Mouse (Mus musculus) ovary, postnatal 10 days (tissue): ENCODE data around the gene Ugt3a1.
"Not testable (repeated sequence)": the region's sequence is repeated elsewhere in the genome, so short reads cannot be mapped to it uniquely, and the experiment has no call there.

Experiments
- DNase-seq: peaks from one replicate; pipeline ENCODE4 v3.0.0; 2022; ENCODE audit warnings: low spot score

The Ugt3a1 gene

DNA sequence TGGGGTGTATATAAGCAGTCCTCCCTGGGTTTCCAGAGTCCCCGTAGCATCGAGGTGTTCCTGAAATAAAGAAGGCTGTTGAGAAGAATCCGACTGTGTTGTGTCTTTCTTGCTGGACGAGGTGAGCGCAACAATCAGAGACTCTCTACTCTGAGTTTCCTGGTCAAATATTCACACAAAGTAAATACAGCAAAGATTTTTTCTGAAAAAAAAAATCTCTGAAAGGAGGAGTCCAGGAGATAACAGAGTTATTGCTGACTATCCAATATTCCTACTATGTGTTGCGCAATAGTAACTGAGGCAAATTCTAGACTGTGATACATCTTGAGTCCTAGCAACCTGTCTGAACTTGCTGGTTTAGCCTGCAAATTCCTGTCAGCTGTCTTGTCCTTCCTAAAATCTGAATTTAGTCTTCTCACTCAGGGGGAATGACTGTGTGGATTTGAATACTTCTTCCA, at the start of gene Ugt3a1:
Ugt3a1 (plus strand) TSS at position 51 of the 458 bp plus-strand sequence.
- DNase-seq: no peak

DNA sequence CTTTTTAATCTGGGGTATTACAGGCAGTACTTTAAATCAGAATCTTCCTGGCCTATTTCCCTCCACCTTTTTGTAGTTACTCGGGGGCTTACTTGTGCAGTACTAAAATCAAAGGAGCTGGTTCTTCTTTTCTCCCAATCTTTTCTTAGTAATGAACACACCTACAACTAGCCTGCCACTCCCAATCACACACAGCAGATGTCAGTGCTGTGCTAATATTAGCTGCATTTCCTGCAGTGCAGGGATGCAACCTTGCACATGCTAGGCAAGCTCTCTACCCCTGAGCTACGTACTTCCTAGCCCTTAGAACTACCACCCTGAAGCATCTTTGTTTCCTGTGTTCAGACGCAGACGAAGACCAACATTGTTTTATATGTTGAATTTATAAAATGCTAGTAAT, 45.8 kb upstream of the Ugt3a1 start:
- not testable (repeated sequence) for DNase-seq

DNA sequence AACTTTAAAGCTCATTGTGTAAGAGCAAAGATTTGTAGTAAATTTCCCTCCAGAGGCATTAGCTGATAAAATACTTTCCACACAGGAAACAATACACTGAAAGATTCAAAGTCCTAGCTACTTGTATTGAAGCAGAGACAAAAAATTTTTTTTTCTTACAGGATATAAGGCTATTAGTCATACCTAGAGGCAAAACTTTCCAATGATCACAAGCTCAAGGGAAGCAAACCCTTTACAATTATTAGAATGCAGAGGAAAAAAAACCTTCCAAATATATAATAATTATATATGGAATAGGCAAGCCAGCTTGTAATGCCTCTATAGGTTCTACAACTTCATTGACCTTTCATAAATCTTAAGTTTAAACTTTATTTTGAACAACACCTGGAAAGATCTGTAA, 30.3 kb upstream of the Ugt3a1 start:
- no peak for DNase-seq

DNA sequence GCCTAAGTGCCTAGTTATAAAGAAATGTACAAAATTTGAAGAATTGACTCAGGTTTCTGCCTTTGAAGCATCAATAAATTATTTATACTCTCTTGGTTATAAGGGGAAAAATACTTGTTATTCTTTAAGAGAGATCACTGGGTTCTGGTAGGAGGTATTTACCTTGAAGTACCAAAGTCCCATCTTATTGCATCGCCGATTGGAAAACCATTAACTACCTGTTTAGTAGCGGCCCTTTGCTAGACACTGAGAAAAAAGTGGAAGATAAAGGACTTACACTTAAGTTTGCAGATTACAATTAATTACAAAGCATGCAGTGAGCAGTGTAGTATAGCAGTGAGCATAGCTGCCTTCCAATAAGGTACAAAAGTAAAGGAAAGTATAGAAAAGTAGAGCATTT, 23.8 kb upstream of the Ugt3a1 start:
- no peak for DNase-seq

DNA sequence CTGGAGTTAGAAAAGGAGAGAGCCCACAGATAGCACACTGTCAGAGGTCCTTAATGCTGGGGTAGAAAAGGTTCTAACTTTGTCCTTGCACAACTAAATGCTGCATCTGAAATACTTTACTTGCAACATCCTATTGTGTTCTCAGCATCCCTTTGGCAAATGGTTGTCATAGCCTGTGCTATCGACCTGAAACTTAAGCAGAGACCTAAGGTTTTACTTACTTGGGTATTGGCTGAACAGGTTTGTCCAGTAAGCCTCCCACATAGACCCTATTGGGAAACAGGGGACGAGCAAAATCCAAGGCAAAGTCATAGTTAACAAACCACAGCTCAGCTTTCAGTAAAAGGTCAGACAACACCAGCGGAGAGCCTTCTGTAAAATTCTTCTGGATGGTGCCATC, 16.1 kb upstream of the Ugt3a1 start:
- DNase-seq: no peak

DNA sequence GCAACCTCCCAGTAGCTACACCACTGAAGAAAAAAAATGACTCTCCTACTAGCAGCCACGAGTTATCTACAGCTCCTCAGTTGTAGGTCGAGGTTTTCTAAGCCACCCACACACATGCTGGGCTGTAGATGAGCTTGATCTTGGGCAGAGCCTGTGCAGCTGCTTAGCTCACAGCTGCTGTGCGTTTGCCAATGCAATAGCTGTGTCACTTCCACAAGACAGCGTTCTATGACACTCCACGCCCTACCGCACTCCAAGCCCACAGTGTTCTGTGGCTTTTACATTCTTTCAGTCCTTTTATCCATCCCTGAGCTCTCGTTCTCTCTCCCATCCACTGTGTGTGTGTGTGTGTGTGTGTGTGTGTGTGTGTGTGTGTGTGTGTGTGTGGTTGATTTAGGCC, 4.8 kb upstream of the Ugt3a1 start:
- DNase-seq: no peak

DNA sequence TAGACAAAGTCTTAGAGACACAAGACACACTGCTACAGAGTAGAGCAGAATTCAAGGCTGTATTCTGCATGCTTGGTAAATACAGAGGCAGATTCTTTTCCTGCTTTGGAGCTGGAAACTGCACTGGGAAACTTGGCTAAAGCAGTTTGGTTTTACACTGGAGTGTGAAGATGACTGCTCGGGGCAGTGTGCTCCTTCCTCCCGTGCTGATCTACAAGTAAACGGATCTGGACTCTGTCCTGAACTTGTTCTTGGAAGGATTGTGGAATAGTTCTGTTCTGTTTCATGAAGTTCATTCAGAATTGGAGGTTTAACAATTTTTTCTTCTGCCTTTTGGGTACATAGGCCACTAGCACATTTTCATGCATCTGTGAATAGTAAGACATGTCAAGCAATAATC, 2.3 kb downstream of the Ugt3a1 start:
- no peak for DNase-seq

DNA sequence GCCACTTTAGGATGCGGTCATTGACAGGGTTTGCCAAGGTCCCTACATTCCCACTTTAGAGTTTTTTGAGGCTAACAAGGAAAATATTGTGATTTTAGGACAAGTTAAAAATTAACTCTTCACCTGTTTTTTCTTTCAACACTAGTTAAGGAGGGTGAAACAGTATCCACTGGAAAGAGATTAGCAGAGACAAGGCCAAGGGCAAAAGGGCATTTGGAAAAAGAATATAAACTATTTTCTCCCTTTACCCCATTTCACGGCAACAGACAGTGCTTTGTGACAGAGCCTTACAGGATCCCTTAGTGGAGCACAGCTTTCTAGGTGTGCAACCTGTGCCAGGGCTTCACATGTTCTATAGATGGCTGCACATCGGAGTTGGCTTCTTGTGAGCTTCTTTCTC, 2.9 kb downstream of the Ugt3a1 start:
- no peak for DNase-seq

DNA sequence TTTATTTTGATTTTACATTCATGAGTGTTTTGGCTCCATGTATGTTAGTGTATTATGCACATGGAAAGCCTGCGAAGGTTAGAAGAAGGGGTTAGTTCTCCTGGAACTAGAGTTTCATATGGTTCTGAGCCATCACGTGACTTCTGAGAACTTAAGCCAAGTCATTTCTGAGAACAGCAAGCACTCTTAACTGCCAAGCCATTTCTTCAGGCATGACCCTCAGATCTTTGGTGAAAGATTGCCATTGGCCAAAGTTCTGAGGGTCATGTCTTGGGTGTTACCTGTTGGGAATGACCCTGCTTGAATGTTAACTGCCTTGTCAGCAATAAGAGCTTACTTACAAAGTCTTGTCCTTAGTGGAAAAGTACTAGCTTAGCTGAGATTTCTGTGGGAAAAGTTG, 6.5 kb downstream of the Ugt3a1 start:
- no peak for DNase-seq

DNA sequence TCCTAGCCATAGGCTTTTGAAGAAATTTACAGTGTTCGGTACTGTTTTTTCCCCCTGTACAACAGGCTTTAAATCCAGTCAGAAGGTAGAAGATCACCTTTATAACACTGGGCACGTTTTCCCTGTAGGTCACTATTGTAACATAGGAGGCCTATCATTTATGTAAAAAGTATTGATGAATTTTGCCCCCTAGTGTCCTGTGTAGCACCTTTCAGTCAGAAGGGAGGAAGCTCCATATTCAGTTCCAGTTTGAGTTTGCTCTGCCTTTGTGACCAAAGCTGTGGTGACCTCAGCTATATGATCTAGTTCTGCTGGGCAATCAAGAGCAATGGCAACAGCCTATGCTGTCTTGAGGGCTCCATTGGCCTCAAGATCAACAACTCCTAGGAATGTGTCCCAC, 13.0 kb downstream of the Ugt3a1 start:
- no peak for DNase-seq

DNA sequence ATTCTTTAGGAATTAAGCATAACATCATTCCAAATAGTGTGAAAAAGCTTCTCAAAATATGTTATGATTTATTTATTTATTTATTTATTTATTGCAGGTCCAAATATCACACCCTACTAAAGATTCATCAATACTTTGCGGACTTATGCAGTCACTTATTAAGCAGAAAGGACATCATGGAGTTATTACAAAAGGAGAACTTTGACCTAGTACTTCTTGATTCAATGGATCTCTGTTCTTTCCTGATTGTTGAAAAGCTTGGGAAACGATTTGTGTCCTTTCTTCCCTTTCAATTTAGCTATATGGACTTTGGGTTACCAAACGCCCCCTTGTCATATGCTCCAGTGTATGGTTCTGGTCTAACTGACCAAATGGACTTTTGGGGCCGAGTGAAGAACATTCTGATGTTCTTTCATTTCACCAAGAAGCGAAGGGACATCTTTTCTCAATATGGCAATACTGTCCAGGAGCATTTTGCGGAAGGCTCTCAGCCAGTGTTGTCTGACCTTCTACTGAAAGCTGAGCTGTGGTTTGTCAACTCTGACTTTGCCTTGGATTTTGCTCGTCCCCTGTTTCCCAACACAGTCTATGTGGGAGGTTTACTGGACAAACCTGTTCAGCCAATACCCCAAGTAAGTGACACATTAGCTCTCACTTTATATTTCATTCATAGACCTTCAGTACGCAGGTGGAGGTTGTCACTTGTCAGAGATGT, 29.4 kb downstream of the Ugt3a1 start:
- no peak for DNase-seq

DNA sequence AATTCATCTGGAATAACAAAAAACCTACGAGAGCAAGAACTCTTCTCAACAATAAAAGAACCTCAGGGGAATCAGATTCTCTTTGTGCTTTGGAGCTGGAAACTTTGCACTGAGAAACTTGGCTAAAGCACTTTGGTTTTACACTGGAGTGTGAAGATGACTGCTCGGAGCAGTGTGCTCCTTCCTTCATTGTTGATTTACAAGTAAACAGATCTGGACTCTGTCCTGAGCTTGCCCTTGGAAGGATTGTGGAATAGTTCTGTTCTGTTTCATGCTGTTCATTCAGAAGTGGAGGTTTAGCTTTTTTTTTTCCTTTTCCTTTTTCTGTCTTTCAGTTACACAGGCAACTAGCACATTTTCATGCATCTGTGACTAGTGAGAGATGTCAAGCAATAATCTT, 57.9 kb downstream of the Ugt3a1 start:
- no peak for DNase-seq

DNA sequence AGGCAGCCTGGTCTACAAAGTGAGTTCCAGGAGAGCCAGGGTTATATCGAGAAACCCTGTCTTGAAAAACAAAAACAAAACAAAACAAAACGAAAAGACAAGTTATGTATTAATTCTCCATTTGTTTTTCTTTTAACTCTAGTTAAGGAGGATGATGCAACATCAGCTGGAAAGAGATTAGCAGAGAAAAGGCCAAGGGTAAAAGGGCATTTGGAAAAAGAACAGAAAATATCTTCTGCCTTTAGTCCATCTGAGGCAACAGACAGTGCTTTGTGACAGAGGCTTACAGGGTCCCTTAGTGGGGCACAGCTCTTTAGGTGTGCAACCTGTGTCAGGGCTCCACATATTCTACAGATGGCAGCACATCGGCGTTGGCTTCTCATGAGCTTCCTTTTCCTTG, 58.7 kb downstream of the Ugt3a1 start, which contains the start of gene Ugt3a2:
Ugt3a2 (plus strand) TSS at position 210 of the 400 bp plus-strand sequence.
- DNase-seq: no peak

DNA sequence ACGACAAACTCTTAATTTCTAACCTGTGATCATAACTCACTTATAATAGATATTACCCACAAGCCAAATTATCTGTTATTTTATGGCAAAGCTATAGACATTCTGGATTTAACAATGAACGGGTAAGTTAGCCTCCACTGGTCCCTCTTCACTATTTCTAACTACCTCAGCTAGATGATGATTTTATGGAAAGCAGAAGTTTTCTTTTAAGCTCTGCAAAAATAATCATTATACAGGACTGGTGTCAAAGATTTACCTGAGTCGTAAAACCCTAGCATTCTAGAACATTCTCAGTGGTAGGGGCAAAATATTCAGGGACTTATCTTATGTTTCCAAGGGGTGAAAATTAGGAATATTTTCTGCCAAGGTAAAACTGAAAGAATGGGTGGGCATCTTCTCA, 59.9 kb downstream of the Ugt3a1 start:
- DNase-seq: no peak

DNA sequence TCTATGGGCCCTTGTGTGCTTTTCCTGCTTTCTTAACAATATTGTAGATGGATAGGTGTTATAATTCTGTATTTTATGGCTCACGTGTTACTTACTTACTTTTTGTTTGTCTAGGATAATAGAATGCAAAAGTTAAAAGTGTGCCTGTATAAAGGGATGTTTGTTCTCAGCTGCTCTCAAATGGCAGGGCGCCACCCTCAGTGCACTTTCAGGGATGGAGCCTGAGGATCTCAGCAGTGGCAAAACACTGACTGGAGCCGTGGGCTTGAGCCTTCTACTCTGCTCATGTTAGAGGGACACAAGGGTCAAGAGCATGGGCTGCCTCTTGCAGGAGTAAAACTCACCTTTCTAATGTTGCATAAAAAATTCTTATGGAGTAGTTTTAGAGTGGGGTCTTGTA, 60.3 kb downstream of the Ugt3a1 start:
- no peak for DNase-seq

DNA sequence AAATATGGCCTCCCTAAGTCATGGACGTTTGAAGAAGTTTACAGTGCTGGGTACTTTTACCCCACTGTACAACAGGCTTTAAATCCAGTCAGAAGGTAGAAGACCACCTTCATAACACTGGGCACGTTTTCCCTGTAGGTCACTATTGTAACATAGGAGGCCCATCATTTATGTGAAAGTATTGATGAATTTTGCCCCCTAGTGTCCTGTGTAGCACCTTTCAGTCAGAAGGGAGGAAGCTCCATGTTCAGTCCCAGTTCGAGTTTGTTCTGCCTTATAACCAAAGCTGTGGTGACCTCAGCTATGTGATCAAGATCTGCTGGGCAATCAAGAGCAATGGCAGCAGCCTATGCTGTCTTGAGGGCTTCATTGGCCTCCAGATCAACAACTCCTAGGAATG, 72.1 kb downstream of the Ugt3a1 start:
- no peak for DNase-seq

DNA sequence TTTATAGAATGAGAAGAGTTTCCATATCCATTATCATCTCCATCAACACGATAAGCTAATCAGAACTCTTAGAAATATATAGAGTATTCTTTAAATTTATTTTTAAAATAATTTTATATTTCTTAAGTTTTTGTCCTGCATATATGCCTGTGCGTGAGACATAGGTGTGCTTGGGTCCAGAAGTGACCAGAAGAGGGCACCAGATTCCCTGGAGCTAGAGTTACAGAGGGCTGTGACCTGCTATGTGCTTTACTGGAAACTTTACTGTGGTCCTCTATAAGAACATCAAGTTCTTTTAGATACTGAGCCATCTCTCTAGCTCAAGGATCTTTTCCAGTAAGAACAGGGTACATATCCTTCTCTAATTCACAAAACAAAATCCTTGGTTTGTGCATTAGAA, 86.1 kb downstream of the Ugt3a1 start:
- no peak for DNase-seq
